Mouse (Mus musculus) liver, adult 2 months (tissue): ENCODE measurements at regions not wholly inside any gene's neighbourhood (a gene's known extent, or its start where the extent isn't known, plus 50 kb on each side); places are given as distances from the start of the nearest gene placed in this dataset.
A peak's percentile ranks its signal among the peaks of the same experiment; 100 is the strongest.

ENCODE experiments used
- DNase-seq: peaks from one replicate; pipeline ENCODE4 v3.0.0-alpha.2; 2011; ENCODE audit warnings: low read depth, low spot score; ENCODE audit errors: extremely low read depth
- H3K27ac ChIP-seq: fragments of 200-500 bp; replicated peaks from 2 replicates; pipeline ENCODE4 v1.5.1; 2012; ENCODE audit warnings: low read depth, mild to moderate bottlenecking, control low read depth, inconsistent platforms, low read length; ENCODE audit not compliant: insufficient read depth
- H3K27me3 ChIP-seq: fragments of 200-500 bp; 2 replicates; pipeline ENCODE4 v1.6.1; 2012; ENCODE audit warnings: mild to moderate bottlenecking, moderate library complexity, low read length, inconsistent platforms; ENCODE audit not compliant: control insufficient read depth, insufficient read depth
- H3K36me3 ChIP-seq: fragments of 200-500 bp; 2 replicates; pipeline ENCODE4 v1.6.1; 2012; ENCODE audit warnings: low read length, inconsistent platforms; ENCODE audit not compliant: control insufficient read depth, insufficient read depth
- H3K4me1 ChIP-seq: fragments of 200-500 bp; 2 replicates; pipeline ENCODE4 v1.6.1; 2011; ENCODE audit warnings: low read length; ENCODE audit not compliant: control insufficient read depth, insufficient read depth
- H3K4me3 ChIP-seq: fragments of 200-500 bp; 2 replicates; pipeline ENCODE4 v1.5.1; 2011; ENCODE audit warnings: low read depth, mild to moderate bottlenecking, control low read depth, low read length, moderate library complexity; ENCODE audit not compliant: insufficient read depth
- H3K79me2 ChIP-seq: fragments of 200-500 bp; 2 replicates; pipeline ENCODE4 v1.6.1; 2012; ENCODE audit warnings: inconsistent platforms, mild to moderate bottlenecking, low read length, moderate library complexity; ENCODE audit not compliant: control insufficient read depth, insufficient read depth
- H3K9ac ChIP-seq: fragments of 200-500 bp; 2 replicates; pipeline ENCODE4 v1.6.1; 2012; ENCODE audit warnings: low read depth, mild to moderate bottlenecking, control low read depth, inconsistent platforms, low read length
- CTCF ChIP-seq: fragments of 200-500 bp; IDR thresholded peaks from 2 replicates; pipeline ENCODE4 v1.5.1; 2011; ENCODE audit warnings: low read depth, low read length, control low read depth
- POLR2A ChIP-seq: fragments of 200-500 bp; IDR thresholded peaks from 2 replicates; pipeline ENCODE4 v1.6.1; 2011; ENCODE audit warnings: low read length, control low read depth; ENCODE audit not compliant: insufficient read depth; ENCODE audit errors: extremely low read depth
- WGBS: fragments of 180-500 bp; shearing (Covaris S2); methylation state at CpG from one replicate; pipeline ENCODE4 v1.1.7; 2018; 5-methylcytosine and 5-hydroxymethylcytosine counted together

GRCm38 (mm10) chr13:16636251-16636650 lies 624.6 kb downstream of the Inhba start:
- H3K9ac ChIP-seq, result no peak overlapping the region
- no peak for TF ChIP-seq CTCF
- TF ChIP-seq POLR2A, result no peak
- DNase-seq, result peak; percentile 30
- H3K27ac ChIP-seq, result no peak overlapping the region
- H3K27me3 ChIP-seq, result no peaks in the 10 kb centered on the region
- H3K4me3 ChIP-seq, result no peak overlapping the region
- no peaks in the 10 kb centered on the region for H3K36me3 ChIP-seq
- H3K4me1 ChIP-seq, result peaks cover 11% of the 10 kb centered on the region
- H3K79me2 ChIP-seq, result no peaks in the 10 kb centered on the region
- 54% methylated on average over 2 of the region's 2 CpGs for WGBS

GRCm38 (mm10) chr13:16641611-16642449 lies 630.2 kb downstream of the Inhba start:
- no peak for DNase-seq
- H3K4me3 ChIP-seq, result no peak overlapping the region
- no peak overlapping the region for H3K9ac ChIP-seq
- H3K27ac ChIP-seq, result no peak overlapping the region
- 63% methylated on average over 3 of the region's 3 CpGs for WGBS
- H3K27me3 ChIP-seq, result no peaks in the 10 kb centered on the region
- H3K4me1 ChIP-seq, result no peaks in the 10 kb centered on the region
- no peak for TF ChIP-seq CTCF
- no peak for TF ChIP-seq POLR2A
- H3K36me3 ChIP-seq, result no peaks in the 10 kb centered on the region
- no peaks in the 10 kb centered on the region for H3K79me2 ChIP-seq

DNA sequence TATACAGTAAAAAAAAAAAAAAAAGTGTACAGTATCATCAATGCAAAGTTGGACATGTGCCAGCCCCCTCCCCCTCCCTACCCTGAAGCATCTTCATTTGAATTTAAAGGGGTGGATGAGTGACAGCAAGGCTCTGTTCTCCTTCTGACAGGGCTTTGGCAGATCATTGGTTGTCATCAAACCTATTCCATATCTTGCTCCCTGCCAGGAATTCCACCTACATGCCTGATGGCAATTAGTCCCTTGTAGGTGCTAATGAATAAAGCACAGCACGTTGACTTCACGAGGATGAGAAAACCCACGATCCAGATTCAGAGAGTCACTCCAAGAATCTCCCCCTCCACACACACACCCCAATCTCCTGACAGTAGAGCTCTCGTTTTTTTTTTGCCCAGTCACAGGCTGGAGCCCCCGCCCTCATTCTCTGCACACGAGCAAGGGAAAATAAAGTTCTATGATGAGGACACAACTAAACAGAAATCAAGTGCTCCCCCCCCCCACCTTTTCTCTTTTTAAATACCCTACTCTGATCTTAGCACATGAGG lies 630.9 kb downstream of the Inhba start:
- no peak overlapping the region for H3K27ac ChIP-seq
- no peak overlapping the region for H3K9ac ChIP-seq
- no peak for TF ChIP-seq CTCF
- no peak for TF ChIP-seq POLR2A
- WGBS, result 87% methylated on average over 6 of the region's 6 CpGs
- no peaks in the 10 kb centered on the region for H3K79me2 ChIP-seq
- H3K36me3 ChIP-seq, result no peaks in the 10 kb centered on the region
- no peaks in the 10 kb centered on the region for H3K4me1 ChIP-seq
- no peak for DNase-seq
- no peaks in the 10 kb centered on the region for H3K27me3 ChIP-seq
- H3K4me3 ChIP-seq, result no peak overlapping the region

DNA sequence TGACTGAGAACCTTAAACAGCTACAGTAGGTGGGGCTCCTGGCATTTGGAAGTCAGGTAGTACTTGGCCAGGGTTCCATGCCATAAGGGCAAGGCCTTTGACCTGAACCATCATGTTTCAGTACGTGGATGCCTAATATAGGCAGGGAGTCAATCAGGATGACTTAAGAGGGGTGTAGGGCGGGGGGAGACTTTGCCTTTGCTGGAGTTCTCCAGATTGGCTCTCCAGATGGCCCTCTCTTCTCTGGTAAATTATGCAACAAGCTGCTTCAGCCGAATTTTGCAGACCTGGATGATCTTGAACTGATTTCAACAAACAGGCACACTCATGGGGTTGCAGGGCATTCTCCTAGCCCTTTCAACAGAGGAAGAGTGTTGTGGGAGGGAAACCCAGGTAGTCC lies 633.7 kb downstream of the Inhba start:
- TF ChIP-seq POLR2A (no peak), CTCF (no peak)
- no peaks in the 10 kb centered on the region for H3K36me3 ChIP-seq
- H3K4me1 ChIP-seq, result no peaks in the 10 kb centered on the region
- no peaks in the 10 kb centered on the region for H3K27me3 ChIP-seq
- no peak overlapping the region for H3K9ac ChIP-seq
- no peak overlapping the region for H3K4me3 ChIP-seq
- no peaks in the 10 kb centered on the region for H3K79me2 ChIP-seq
- WGBS, result 45% methylated on average over 3 of the region's 3 CpGs
- no peak overlapping the region for H3K27ac ChIP-seq
- DNase-seq, result no peak

- H3K36me3 ChIP-seq, result no peaks in the 10 kb centered on the region
- TF ChIP-seq CTCF (no peak), POLR2A (no peak)
- no peaks in the 10 kb centered on the region for H3K4me1 ChIP-seq
- no peak for DNase-seq
- no peaks in the 10 kb centered on the region for H3K79me2 ChIP-seq
- no peak overlapping the region for H3K27ac ChIP-seq
- H3K4me3 ChIP-seq, result no peak overlapping the region
- H3K9ac ChIP-seq, result no peak overlapping the region
- H3K27me3 ChIP-seq, result no peaks in the 10 kb centered on the region
Measured at GRCm38 (mm10) chr13:16646056-16646455, 634.4 kb downstream of the Inhba start.

DNA sequence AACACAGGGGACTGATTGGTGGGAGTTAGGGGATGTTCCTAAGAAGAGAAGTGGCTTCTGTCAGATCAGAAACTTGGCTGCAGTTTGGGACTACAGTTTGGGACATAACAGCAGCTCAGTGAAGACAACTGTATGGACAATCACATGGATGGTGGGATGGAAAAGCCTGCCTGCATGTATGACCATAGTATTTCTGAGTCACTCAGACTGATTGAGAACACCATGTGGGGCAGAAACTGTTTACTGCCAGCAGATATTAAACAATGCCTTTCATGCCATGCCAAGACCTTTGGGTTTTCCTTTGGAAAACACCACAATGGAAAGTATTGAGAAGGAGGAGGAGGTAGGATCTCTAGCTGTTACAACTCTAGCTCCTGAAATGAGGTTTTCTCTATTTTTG lies 635.0 kb downstream of the Inhba start:
- H3K79me2 ChIP-seq, result no peaks in the 10 kb centered on the region
- H3K27me3 ChIP-seq, result no peaks in the 10 kb centered on the region
- H3K36me3 ChIP-seq, result no peaks in the 10 kb centered on the region
- H3K4me1 ChIP-seq, result no peaks in the 10 kb centered on the region
- DNase-seq, result no peak
- TF ChIP-seq POLR2A (no peak), CTCF (no peak)
- no peak overlapping the region for H3K27ac ChIP-seq
- no peak overlapping the region for H3K4me3 ChIP-seq
- no peak overlapping the region for H3K9ac ChIP-seq
